Mouse (Mus musculus) kidney, postnatal 0 days (tissue): ENCODE results near the gene Tmem234. TPM values are rescaled to one million over a fixed set of nuclear protein-coding genes. Genes with fewer than 3 reads are reported as not detected.

ENCODE experiments used
- ATAC-seq: fragments of 200-750 bp; cut with Nextera tagmentation; replicated peaks from 2 replicates; pipeline ENCODE4 v1.8.0; 2017; ENCODE audit warnings: low read depth, moderate number of reproducible peaks, moderate TSS enrichment, moderate library complexity; ENCODE audit not compliant: low FRiP score
- DNase-seq: peaks from one replicate; pipeline ENCODE4 v3.0.0-alpha.2; 2016; ENCODE audit warnings: low spot score
- H3K27ac ChIP-seq: fragments of 300-500 bp; sonication (generic); 2 replicates; pipeline ENCODE4 v1.5.1; 2014; ENCODE audit warnings: mild to moderate bottlenecking
- H3K27me3 ChIP-seq: fragments of 300-500 bp; sonication (generic); 2 replicates; pipeline ENCODE4 v1.6.1; 2014; ENCODE audit warnings: low read length, mixed read lengths; ENCODE audit not compliant: insufficient read depth
- H3K36me3 ChIP-seq: fragments of 300-500 bp; sonication (generic); 2 replicates; pipeline ENCODE4 v1.6.1; 2014; ENCODE audit warnings: low read length, mixed read lengths; ENCODE audit not compliant: insufficient read depth
- H3K4me1 ChIP-seq: fragments of 300-500 bp; sonication (generic); replicated peaks from 2 replicates; pipeline ENCODE4 v1.6.1; 2014; ENCODE audit warnings: antibody characterized with exemption, low read length, mixed read lengths; ENCODE audit not compliant: insufficient read depth
- H3K4me2 ChIP-seq: fragments of 300-500 bp; sonication (generic); 2 replicates; pipeline ENCODE4 v1.6.1; 2014; ENCODE audit warnings: mild to moderate bottlenecking, low read length, moderate library complexity, mixed read lengths
- H3K4me3 ChIP-seq: fragments of 300-500 bp; sonication (generic); replicated peaks from 2 replicates; pipeline ENCODE4 v1.5.1; 2014; ENCODE audit warnings: low read depth, low read length
- H3K9ac ChIP-seq: fragments of 300-500 bp; sonication (generic); 2 replicates; pipeline ENCODE4 v1.6.1; 2014; ENCODE audit warnings: low read depth, low read length
- H3K9me3 ChIP-seq: fragments of 300-500 bp; sonication (generic); replicated peaks from 2 replicates; pipeline ENCODE4 v1.6.1; 2016; ENCODE audit warnings: low read length, inconsistent platforms, mixed read lengths
- CTCF ChIP-seq: IDR thresholded peaks from 2 replicates; pipeline ENCODE4 v1.5.1; 2016; ENCODE audit warnings: antibody characterized with exemption, low read depth, mild to moderate bottlenecking, moderate library complexity
- WGBS: fragments of 180-500 bp; shearing (Covaris S2); extraction: QIAGEN DNeasy Blood & Tissue Kit; methylation state at CpG from one replicate; pipeline ENCODE4 v1.1.7; 2014; 5-methylcytosine and 5-hydroxymethylcytosine counted together
- polyA plus RNA-seq: library from polyadenylated mRNA; unstranded; fragments of >200 nt; fragmentation: Nextera tagmentation; extraction: Ambion mirVana; gene quantifications from 2 replicates; pipeline ENCODE4 v1.2.1, GENCODE M21; 2015

Gene Tmem234
- polyA plus RNA-seq, 1 experiment from 2014 or later: 188 TPM

DNA sequence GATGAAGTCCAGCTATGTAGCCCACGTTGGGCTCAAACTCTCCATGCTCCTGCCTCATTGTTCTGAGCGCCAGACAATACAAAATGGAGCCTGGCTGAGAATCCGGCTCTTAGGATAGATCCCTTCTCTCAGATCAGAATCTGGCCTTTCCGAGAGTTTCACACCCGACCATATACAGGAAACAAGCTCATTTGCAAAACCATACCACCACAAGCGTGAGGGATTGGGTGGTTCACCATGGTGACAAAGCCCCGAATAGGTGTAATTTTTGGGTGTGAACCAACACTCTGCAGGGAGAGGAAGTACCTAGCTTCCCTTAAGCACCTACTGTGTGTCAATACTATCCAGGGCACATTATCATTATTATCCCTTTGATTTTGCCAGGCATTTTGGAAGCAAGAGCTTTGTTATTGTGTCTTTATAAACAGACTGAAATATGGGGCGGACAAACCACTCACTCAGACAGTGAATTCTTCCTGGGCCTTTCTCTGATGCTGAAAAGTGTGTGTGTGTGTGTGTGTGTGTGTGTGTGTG is 28.9 kb upstream of the Tmem234 start:
- Histone ChIP-seq H3K4me1 (0 out of 2 replicates have a peak, but pooled peaks cover 4% of the 10 kb centered on the region), H3K9ac (no peak overlapping the region), H3K4me3 (no peak overlapping the region), H3K4me2 (no peak overlapping the region), H3K9me3 (no peaks in the 10 kb centered on the region), H3K27ac (peak overlapping the region; percentile 54; the same call in 1 of the 2 replicates), H3K36me3 (no peaks in the 10 kb centered on the region), H3K27me3 (no peaks in the 10 kb centered on the region)
- no peak for TF ChIP-seq CTCF
- ATAC-seq (no peak), DNase-seq (no peak)
- 78% methylated on average over 8 of the region's 8 CpGs for WGBS

DNA sequence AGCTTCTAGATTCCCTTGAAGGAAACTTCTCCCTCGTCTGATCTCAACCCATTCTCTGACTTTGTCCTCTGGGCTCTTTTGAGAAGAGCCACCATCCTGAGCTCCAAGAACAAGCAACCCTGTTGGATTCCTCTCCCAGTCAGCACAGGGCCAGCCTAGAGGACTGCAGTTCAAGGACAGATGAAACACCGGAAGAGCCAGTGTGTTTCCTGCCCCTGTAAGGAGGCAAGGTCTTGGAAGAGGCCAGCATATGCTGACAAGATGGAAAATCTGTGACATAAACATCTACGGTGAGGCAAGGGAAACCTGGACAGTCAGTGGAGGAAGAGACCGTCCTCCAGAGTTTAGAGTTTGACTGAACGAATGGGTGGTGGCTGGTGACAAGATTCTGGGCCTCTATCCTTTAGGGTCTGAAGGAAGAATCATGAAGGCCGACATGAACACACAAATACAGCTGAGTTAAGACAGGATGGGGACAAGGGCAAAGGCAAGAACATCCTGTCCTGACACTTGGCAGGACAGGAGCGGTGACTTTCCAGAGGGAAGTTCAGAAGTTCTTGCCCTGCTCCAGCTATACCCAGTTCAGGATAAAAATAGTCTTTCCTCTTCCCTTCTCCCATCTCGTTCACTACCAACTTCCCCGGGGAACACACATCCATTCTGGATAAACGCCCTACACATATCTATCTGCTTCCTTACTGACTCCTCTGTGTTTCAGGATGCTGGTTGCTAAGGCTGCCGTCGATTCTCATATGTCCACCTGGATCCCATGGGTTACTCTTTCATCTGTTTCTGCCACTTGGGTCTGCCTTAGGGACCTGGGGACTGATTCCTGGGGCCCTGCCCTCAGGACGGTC is 28.0 kb upstream of the Tmem234 start:
- no peaks in the 10 kb centered on the region for H3K9me3 ChIP-seq
- WGBS: 72% methylated on average over 13 of the region's 13 CpGs
- no peak overlapping the region for H3K4me2 ChIP-seq
- ATAC-seq: no peak
- no peaks in the 10 kb centered on the region for H3K27me3 ChIP-seq
- no peak for TF ChIP-seq CTCF
- no peak overlapping the region for H3K9ac ChIP-seq
- H3K4me3 ChIP-seq: no peak overlapping the region
- 0 out of 2 replicates have a peak, but pooled peaks cover 4% of the 10 kb centered on the region for H3K4me1 ChIP-seq
- peak overlapping the region; percentile 54 for H3K27ac ChIP-seq
- peak; percentile 25 for DNase-seq
- H3K36me3 ChIP-seq: no peaks in the 10 kb centered on the region

DNA sequence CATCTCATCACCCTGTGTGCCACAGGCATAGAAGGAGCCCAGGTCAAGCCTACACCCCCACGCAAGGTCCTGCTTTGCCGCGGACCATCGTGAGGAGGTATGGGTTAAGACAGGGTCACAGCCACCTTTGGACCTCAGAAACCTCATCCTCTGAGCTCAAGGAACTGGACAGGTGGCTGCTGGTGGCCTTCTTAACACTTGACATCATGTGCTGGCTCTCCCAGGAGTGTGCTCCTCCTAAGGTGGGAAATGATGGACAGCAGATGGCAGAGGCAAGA is 27.4 kb upstream of the Tmem234 start:
- ATAC-seq (no peak), DNase-seq (no peak)
- 89% methylated on average over 4 of the region's 4 CpGs for WGBS
- H3K4me2 ChIP-seq: no peak overlapping the region
- H3K27ac ChIP-seq: peak overlapping the region; percentile 54; the same call in 1 of the 2 replicates
- no peaks in the 10 kb centered on the region for H3K9me3 ChIP-seq
- no peak overlapping the region for H3K4me3 ChIP-seq
- no peaks in the 10 kb centered on the region for H3K36me3 ChIP-seq
- TF ChIP-seq CTCF: no peak
- 0 out of 2 replicates have a peak, but pooled peaks cover 4% of the 10 kb centered on the region for H3K4me1 ChIP-seq
- H3K27me3 ChIP-seq: no peaks in the 10 kb centered on the region
- no peak overlapping the region for H3K9ac ChIP-seq

DNA sequence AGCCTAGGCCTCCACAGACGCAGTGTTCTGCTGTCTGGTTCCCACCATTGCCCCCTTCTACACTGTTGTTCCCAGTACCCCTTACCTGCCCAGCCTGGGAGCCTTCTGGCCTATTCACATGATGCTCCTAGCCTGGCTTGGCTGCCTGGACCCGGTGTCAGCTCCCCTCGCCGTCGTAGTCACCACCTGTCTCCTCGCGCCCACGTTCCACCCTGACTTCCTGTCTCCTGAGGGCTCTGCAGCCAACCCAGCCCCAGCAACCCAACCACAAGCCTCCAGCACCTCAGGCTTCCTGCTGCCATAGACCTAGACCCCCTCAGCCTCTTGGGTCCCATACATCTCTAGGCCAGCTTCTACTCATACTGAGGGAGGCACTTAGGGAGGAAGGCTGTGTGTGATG is 27.0 kb upstream of the Tmem234 start, which contains the start of gene Lck:
TSS of gene Lck (minus strand) at position 212 of the 400 bp plus-strand sequence.
- 0 out of 2 replicates have a peak, but pooled peaks cover 4% of the 10 kb centered on the region for H3K4me1 ChIP-seq
- H3K27ac ChIP-seq: peak within 1 kb of the TSS; percentile 54
- H3K9ac ChIP-seq: no peak within 1 kb of the TSS
- no peak for ATAC-seq
- H3K27me3 ChIP-seq: no peaks in the 10 kb centered on the region
- H3K36me3 ChIP-seq: no peaks in the 10 kb centered on the region
- no peak for TF ChIP-seq CTCF
- 87% methylated on average over 8 of the region's 8 CpGs for WGBS
- H3K9me3 ChIP-seq: no peaks in the 10 kb centered on the region
- DNase-seq: no peak
- H3K4me2 ChIP-seq: no peak within 1 kb of the TSS
- no peak within 1 kb of the TSS for H3K4me3 ChIP-seq

DNA sequence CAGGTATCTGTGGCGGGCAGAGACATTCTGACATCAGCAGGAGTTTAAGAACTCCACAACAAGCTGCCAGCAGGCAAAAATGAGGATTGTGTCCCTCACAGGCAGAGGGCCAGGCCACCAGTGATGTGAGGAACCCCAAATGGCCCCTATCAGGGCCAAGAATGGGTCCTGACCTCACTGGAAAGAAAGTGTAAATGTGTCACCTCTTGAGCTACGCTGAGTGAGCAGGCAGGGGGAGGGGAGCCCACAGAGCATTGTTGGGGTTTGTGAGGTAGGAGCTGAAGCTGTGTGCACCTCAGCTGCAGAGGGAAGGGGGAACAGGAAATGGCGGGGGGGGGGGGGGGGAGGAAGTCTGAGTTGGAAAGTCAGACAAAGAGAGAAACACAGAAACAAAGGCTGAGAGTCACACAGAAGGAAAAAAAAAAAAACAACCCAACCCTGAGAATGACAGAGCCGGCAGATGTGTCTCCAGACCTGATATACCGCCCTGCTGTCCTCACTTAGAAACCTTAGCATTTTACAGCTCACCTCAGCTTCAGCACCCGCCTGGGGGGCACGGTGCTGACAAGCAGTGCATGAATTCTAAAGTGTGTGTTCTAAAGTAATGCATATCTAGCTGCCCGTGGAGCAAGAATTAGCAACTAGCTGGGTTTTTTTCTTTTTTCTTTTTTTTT is 25.2 kb upstream of the Tmem234 start:
- ATAC-seq (no peak), DNase-seq (peak; percentile 54)
- Histone ChIP-seq H3K36me3 (no peaks in the 10 kb centered on the region), H3K27ac (no peak overlapping the region), H3K9me3 (no peaks in the 10 kb centered on the region), H3K27me3 (no peaks in the 10 kb centered on the region), H3K4me1 (0 out of 2 replicates have a peak, but pooled peaks cover 4% of the 10 kb centered on the region), H3K4me3 (no peak overlapping the region), H3K9ac (no peak overlapping the region), H3K4me2 (no peak overlapping the region)
- TF ChIP-seq CTCF: no peak
- WGBS: 14% methylated on average over 7 of the region's 8 CpGs

DNA sequence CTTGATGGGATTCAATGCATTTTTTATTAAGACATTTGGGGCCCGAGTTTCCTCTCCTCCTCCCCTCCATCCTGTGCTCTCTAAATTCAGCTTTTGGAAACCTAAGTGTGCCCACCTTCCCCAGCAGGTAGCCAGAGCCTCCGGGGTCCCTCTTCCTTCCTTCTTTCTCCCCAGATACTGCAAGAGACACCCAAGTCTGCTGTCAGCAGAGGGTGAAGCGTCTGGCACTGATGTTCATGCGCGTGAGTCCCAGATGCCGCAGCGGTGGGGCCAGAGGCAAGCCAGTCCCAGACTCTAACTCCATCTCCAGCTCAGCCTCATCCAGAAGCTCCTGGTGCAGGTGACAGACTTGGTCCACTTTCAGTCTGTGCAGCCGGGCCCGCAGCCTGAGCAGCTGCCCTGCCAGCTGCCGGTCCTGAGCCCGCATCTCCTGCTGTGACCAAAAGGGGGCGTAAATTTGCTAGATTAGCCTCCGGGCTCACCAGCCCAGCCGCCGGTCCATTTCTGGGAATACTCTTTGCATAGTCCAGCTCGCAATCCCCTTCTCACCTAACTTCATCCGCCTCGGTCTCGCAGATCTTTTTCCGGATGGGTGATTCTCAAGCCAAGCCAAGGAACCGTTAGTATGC is 23.5 kb upstream of the Tmem234 start:
- DNase-seq: peak; percentile 87
- TF ChIP-seq CTCF: peak; percentile 71
- H3K4me3 ChIP-seq: peak overlapping the region; percentile 21
- H3K36me3 ChIP-seq: no peaks in the 10 kb centered on the region
- H3K4me1 ChIP-seq: 0 out of 2 replicates have a peak, but pooled peaks cover 4% of the 10 kb centered on the region
- no peaks in the 10 kb centered on the region for H3K9me3 ChIP-seq
- H3K4me2 ChIP-seq: peak overlapping the region; percentile 45
- H3K27ac ChIP-seq: 0 out of 2 replicates have a peak overlapping the region, but pooled peaks have one; percentile 64
- no peaks in the 10 kb centered on the region for H3K27me3 ChIP-seq
- peak overlapping the region; percentile 35; the same call in 1 of the 2 replicates for H3K9ac ChIP-seq
- WGBS: 31% methylated on average over 21 of the region's 21 CpGs
- peak; percentile 47 for ATAC-seq
